Mouse (Mus musculus): Measurements from ENCODE around the gene Polr3c.
A peak's percentile ranks its signal among the peaks of the same experiment; 100 is the strongest.
"Not testable (repeated sequence)": the region's sequence is repeated elsewhere in the genome, so short reads cannot be mapped to it uniquely, and the experiment has no call there.

Gene Polr3c

DNA sequence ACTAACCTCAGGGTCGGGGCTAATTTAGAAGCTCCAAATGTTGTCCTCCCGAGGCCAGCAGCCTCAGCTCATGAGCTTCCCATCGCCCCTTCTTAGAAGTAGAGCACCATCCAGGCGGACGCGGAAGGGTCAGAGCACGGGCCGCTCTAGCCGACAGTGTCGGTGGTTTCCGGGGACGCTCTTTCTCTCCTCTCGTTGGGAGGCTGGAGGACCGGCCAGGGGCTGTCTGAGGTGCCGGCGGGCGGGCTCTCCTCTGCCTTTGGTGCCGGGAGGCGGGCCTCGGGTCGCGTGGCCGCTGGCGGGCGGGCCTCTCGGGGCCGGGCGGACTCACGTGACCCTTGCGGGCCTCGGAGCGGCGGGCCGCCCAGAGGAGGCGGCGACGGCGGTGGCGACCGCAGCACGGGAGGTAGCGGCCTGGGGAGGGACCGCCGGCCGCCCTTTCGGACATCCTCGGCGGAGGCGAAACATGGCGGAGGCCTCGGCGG, at the start of gene Polr3c, which contains the start of gene Rnf115:
Gene Polr3c (minus strand): TSS at position 286 of the 485 bp plus-strand sequence.
Gene Rnf115 (plus strand): TSS at position 322 of the 485 bp plus-strand sequence.
- DNase-seq (ENCODE audit: low spot score) = peak; percentile 97

- DNase-seq (ENCODE audit: low spot score) = no peak
Measured at GRCm38 (mm10) chr3:96777120-96777519, 49.7 kb upstream of the Polr3c start.

DNA sequence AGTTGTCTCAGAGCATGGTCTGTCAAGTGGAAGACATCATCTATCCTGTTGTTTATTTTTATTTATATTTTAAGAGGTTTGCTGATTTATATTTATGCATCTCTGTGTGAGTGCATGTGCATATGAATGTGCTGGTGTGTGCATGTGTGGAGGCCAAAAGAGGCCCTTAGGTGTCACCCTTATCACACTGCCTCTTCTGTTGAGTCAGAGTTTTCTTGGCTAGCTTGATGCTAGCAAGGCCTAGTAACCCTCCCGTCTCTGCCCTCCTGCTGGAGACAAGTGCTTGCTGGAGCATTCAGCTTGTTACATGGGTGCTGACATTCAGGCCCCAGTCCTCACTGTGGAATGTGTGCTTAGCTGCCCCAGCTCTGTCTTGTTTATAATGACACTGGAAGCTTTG, 45.5 kb upstream of the Polr3c start:
- no peak for DNase-seq (ENCODE audit: low spot score)

DNA sequence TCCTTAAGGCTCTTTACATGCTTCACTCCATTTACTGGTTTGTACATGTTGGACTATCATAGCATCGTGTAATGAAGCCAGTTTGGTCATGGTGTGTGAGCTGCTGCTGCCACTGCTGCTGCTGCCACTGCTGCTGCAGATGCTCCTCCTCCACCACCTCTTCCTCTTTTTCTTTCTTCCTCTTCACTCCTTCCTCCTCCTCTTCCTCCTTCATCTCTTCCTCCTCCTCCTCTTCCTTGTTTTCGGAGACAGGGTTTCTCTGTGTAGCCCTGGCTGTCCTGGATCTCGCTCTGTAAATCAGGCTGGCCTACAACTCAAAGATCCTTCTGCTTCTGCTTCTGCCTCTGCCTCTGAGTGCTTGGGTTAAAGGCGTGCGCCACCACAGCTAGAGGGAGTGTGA, 42.5 kb upstream of the Polr3c start:
- DNase-seq (ENCODE audit: low spot score) = no peak

GRCm38 (mm10) chr3:96764528-96764927, 37.1 kb upstream of the Polr3c start:
- DNase-seq (ENCODE audit: low spot score) = peak; percentile 45

DNA sequence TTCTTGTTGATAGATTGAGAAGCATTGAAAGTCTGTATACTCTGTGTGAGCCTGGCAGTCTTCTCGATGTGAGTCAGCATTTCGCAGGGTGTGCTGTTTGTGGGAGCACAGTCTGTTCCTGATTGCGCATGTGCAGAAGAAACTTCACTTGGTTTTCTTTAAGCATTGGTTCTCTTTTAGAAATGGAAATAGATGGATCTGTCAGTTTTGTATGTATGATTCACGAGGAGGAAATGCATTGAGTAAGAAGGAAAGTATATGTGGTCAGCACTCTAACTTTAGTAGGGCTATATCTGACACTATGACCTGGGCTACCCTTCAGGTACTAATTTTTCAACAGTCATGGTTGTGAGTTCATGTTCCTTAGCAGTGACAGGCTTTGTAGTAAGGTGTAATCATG, 32.3 kb upstream of the Polr3c start:
- no peak for DNase-seq (ENCODE audit: low spot score)

- no peak for DNase-seq (ENCODE audit: low spot score)
Measured at GRCm38 (mm10) chr3:96757691-96758090, 30.3 kb upstream of the Polr3c start.

- DNase-seq (ENCODE audit: low spot score) = no peak
Measured at GRCm38 (mm10) chr3:96755935-96756334, 28.5 kb upstream of the Polr3c start.

GRCm38 (mm10) chr3:96746829-96747228, 19.4 kb upstream of the Polr3c start:
- no peak for DNase-seq (ENCODE audit: low spot score)

DNA sequence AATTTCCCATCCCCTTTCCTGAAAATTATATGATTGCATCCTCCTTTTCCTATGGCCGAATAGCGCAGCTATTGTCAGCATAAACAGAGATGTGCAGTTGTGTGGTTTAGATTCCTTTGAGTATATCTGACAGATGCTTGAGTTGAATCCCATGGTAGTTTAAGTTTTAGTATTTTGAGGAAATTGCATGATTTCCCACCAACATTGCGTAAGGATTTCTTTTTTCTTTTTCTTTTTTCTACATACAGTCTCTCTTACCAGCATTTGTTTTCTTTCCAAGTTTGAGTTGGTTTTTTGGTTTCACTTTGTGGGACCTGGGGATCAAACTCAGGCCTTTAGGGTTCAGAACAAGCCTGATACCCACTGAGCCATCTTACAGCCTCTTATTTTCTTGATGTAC, 16.9 kb upstream of the Polr3c start:
- DNase-seq (ENCODE audit: low spot score) = no peak

DNA sequence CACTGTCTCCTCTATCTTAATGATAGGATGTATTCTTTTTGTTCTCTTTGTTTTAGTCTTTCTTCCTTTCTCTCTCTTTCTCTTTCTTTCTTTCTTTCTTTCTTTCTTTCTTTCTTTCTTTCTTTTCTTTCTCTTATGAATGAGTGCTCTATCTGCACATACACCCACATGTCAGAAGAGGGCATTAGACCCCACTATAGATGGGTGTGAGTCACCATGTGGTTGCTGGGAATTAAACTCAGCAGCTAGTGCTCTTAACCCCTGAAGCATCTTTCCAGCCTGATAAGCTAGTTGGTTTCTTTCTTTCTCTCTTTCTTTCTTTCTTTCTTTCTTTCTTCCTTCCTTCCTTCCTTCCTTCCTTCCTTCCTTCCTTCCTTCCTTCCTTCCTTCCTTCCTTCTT, 12.9 kb upstream of the Polr3c start:
- not testable (repeated sequence) for DNase-seq (ENCODE audit: low spot score)

DNA sequence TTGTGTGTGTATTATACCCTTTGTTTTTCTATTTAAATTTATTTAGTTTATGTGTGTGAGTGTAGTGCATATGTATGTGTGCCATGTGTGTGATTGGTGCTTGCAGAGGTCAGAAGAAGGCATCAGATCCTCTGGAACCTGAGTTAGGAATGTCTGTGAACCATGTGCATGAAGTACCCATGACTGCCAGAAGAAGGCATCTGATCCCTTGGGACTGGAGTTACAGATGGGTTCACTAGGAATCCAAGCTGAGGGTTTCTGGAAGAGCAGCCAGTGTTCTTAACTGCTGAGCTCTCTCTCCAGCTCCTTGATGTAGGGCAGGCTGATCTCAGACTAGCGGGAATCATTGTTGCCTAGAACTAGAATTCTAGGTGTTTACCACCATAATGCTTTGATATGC, 10.6 kb upstream of the Polr3c start:
- peak; percentile 46 for DNase-seq (ENCODE audit: low spot score)

GRCm38 (mm10) chr3:96737013-96737740, 9.7 kb upstream of the Polr3c start:
- no peak for DNase-seq (ENCODE audit: low spot score)

- no peak for DNase-seq (ENCODE audit: low spot score)
Measured at GRCm38 (mm10) chr3:96735200-96735599, 7.8 kb upstream of the Polr3c start.

DNA sequence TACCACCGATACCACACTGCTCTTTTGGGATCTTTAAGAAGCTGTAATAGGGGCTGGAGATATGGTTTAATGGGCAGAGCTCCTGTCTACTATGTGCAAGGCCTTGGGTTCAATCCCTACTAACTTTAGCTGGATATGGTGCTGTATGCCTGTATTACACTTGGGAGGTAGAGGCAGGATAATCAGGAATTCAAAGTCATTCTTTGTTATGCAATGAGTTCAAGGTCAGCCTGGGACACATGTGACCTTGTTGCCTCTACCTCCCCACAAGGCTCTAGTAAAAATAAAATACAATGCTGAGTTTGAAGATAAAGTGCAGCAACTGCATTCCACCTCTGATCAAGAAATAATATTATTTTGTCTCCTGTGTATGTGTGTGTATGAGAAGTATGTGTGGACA, 6.6 kb upstream of the Polr3c start:
- DNase-seq (ENCODE audit: low spot score) = no peak

GRCm38 (mm10) chr3:96730785-96731184, 3.4 kb upstream of the Polr3c start:
- DNase-seq (ENCODE audit: low spot score) = no peak

DNA sequence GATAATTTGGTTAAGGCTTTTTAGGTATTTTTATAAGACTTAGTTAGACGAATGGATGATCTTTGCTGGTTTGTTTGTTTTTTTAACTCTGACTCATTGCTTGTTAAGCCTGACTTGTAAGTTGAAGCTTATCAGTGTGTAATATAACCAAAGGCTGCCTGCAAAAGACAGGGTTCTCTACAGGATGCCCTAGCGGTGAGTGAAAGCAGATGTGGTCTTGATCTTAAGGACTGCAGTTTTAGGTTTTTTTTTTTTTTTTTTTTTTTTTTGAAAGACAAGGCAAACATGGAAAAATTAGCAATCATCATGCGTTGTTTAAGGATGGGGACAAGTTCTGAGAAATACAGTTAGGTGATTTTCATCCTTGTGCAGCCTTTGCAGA, 2.0 kb upstream of the Polr3c start:
- peak; percentile 70 for DNase-seq (ENCODE audit: low spot score)

DNA sequence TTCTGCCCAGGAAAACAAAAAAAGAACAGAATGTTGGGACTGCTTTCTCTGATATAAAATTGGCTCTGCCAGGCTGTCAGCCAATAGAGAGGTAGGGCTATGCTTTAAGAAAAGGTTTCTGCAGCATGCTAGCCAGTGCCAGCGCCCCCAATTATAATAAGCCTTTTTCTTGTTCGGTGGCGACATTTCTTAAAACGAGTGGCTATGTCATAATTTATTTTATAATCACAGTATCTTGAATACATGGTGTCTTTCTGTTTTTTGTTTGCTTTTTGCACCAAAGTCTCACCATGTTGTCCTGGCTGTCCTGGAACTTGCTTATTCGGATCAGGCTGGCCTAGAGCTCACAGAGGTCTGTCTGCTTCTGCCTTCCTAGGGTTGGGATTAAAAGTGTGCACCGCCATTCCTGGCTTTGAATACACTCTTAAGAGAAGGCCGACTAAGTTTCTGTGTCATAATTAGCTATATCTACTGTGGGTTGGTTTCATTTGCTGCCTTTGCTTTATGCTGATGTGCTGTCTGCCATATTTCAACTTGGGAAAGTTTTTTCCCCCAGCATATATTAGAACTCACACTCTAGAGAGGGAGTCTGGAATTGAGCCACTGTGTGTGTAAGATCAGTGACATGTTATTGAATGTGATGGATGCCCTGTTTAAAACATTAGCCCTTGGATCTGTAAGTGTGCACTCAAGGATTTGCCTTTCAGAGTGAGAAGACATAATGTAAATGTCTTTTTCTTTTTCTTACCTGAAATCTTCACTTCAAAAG, 1.4 kb upstream of the Polr3c start:
- DNase-seq (ENCODE audit: low spot score) = peak; percentile 26

DNA sequence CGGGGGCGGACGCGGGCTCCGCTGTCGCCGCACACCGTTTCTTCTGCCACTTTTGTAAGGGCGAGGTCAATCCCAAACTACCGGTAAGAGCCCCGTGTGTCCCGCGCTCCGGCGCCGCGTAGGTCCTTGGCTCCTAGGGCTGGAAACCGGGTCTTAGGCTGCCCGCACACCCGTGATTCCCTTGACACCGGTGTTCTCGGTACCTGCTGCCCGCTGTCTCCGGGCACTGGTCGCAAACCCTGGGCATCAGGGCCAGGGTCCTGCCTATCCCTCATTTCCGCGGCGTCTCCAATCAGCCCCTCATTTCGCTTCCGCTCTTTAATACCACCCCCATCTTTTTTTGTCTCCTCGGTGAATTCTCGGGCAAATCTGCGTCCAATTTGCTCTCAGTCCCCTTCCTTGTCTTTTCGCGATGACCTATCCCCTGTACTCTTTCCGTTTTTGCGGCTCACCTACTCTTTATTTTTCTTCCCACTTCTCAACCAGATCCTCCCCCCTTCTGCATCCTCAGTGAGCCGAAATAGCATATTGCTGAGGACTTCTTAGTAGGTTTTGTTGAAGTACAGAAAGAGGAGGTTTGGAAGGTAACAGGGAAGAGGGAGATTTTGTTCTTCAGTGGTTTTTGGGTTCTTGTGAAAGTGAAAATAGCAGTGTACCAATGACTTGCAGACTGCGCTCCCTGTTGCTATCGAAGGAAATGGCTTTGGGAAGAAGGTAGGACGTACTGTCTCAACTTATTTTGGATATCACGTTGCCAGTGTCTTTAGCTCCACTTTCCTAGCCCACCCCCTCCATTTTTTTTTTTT, 603 bp upstream of the Polr3c start:
- peak; percentile 52 for DNase-seq (ENCODE audit: low spot score)

GRCm38 (mm10) chr3:96719173-96719572, 8.3 kb downstream of the Polr3c start:
- DNase-seq (ENCODE audit: low spot score) = peak; percentile 23

GRCm38 (mm10) chr3:96715854-96716253, 11.6 kb downstream of the Polr3c start:
- DNase-seq (ENCODE audit: low spot score) = no peak

DNA sequence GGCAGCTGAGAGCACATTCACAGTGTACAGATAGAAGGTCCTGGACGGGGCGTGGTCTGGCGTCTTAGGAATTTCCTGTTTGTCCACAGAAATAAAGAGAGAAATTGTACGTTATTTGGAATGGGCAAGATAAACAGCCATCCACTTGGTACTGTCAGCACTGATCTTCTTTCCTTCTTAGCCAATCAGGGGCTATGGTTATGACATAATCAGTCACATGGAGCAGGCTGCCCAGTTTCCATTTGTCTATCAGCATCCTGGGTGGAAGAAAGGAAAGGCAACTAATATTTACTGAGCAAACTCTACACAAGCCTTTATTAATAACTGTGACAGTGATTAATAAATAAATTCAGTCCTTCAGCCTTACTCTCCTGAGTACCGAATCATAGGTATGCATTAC, 13.1 kb downstream of the Polr3c start:
- no peak for DNase-seq (ENCODE audit: low spot score)

Measured in MN1 (cell line).